Mouse (Mus musculus) ES-Bruce4 (cell line): ENCODE results near the gene Tmem220.

Experiments used
- CTCF ChIP-seq: IDR thresholded peaks from one replicate; pipeline ENCODE4 v1.8.1; 2011; ENCODE audit warnings: low read depth, low read length
- EP300 ChIP-seq: IDR thresholded peaks from 2 replicates; pipeline ENCODE4 v1.6.1; 2011; ENCODE audit warnings: low read depth, low read length; ENCODE audit not compliant: insufficient read depth
- POLR2A ChIP-seq: IDR thresholded peaks from one replicate; pipeline ENCODE4 v1.8.1; 2011; ENCODE audit warnings: low read length; ENCODE audit not compliant: insufficient read depth

GRCm38 (mm10) chr11:67036892-67037291 lies 11.9 kb downstream of the Tmem220 start:
- TF ChIP-seq CTCF (no peak), POLR2A (no peak), EP300 (no peak)
